Mouse (Mus musculus): ENCODE measurements at regions not wholly inside any gene's neighbourhood (a gene's known extent, or its start where the extent isn't known, plus 50 kb on each side); places are given as distances from the start of the nearest gene placed in this dataset.

GRCm38 (mm10) chr7:40670401-40670800 is 227.7 kb upstream of the Vstm2b start:
- no peaks in the 10 kb centered on the region for H3K27me3 ChIP-seq (replicated peaks)
- no peaks in the 10 kb centered on the region for H3K9me3 ChIP-seq
- no peak overlapping the region for H3K4me3 ChIP-seq
- H3K4me1 ChIP-seq = no peaks in the 10 kb centered on the region
- H3K9ac ChIP-seq = no peak overlapping the region
- no peaks in the 10 kb centered on the region for H3K36me3 ChIP-seq
- H3K4me2 ChIP-seq = no peak overlapping the region
- 87% methylated on average over 5 of the region's 5 CpGs for WGBS
- ATAC-seq (ENCODE audit: extremely low read depth, insufficient number of reproducible peaks, low FRiP score, low TSS enrichment) = no peak
- no peak overlapping the region for H3K27ac ChIP-seq (replicated peaks)

GRCm38 (mm10) chr7:40671068-40671467 is 227.1 kb upstream of the Vstm2b start:
- Histone ChIP-seq H3K9me3 (no peaks in the 10 kb centered on the region), H3K27me3 (replicated peaks) (no peaks in the 10 kb centered on the region), H3K9ac (no peak overlapping the region), H3K4me2 (no peak overlapping the region), H3K36me3 (no peaks in the 10 kb centered on the region), H3K27ac (replicated peaks) (no peak overlapping the region), H3K4me1 (no peaks in the 10 kb centered on the region), H3K4me3 (no peak overlapping the region)
- WGBS = 84% methylated on average over 4 of the region's 4 CpGs
- ATAC-seq (ENCODE audit: extremely low read depth, insufficient number of reproducible peaks, low FRiP score, low TSS enrichment) = no peak

GRCm38 (mm10) chr7:40672348-40672747 is 225.8 kb upstream of the Vstm2b start:
- ATAC-seq (ENCODE audit: extremely low read depth, insufficient number of reproducible peaks, low FRiP score, low TSS enrichment) = no peak
- Histone ChIP-seq H3K9ac (no peak overlapping the region), H3K9me3 (no peaks in the 10 kb centered on the region), H3K27ac (replicated peaks) (no peak overlapping the region), H3K4me1 (no peaks in the 10 kb centered on the region), H3K4me2 (no peak overlapping the region), H3K36me3 (no peaks in the 10 kb centered on the region), H3K4me3 (no peak overlapping the region), H3K27me3 (replicated peaks) (no peaks in the 10 kb centered on the region)
- WGBS = 74% methylated on average over 1 of the region's 1 CpGs

- no peak for ATAC-seq (ENCODE audit: extremely low read depth, insufficient number of reproducible peaks, low FRiP score, low TSS enrichment)
- 66% methylated on average over 3 of the region's 3 CpGs for WGBS
- no peaks in the 10 kb centered on the region for H3K36me3 ChIP-seq
- H3K27me3 ChIP-seq (replicated peaks) = no peaks in the 10 kb centered on the region
- H3K27ac ChIP-seq (replicated peaks) = no peak overlapping the region
- no peak overlapping the region for H3K4me2 ChIP-seq
- H3K4me1 ChIP-seq = no peaks in the 10 kb centered on the region
- H3K9me3 ChIP-seq = no peaks in the 10 kb centered on the region
- H3K4me3 ChIP-seq = no peak overlapping the region
- no peak overlapping the region for H3K9ac ChIP-seq
These were observed 223.7 kb upstream of the Vstm2b start for GRCm38 (mm10) chr7:40674397-40674796.

GRCm38 (mm10) chr7:40677601-40678000 is 220.5 kb upstream of the Vstm2b start:
- WGBS = 49% methylated on average over 2 of the region's 2 CpGs

GRCm38 (mm10) chr7:40680567-40680966 is 217.6 kb upstream of the Vstm2b start:
- Histone ChIP-seq H3K36me3 (no peaks in the 10 kb centered on the region), H3K4me2 (no peak overlapping the region), H3K27me3 (replicated peaks) (no peaks in the 10 kb centered on the region), H3K4me1 (no peaks in the 10 kb centered on the region), H3K4me3 (no peak overlapping the region), H3K9me3 (no peaks in the 10 kb centered on the region), H3K27ac (replicated peaks) (no peak overlapping the region), H3K9ac (no peak overlapping the region)
- WGBS = 60% methylated on average over 12 of the region's 12 CpGs
- ATAC-seq (ENCODE audit: extremely low read depth, insufficient number of reproducible peaks, low FRiP score, low TSS enrichment) = no peak

More at GRCm38 (mm10) chr7:40677601-40678000, 220.5 kb upstream of the Vstm2b start:
- Histone ChIP-seq H3K4me3 (no peak overlapping the region), H3K4me1 (no peaks in the 10 kb centered on the region), H3K27ac (replicated peaks) (no peak overlapping the region), H3K9ac (no peak overlapping the region), H3K36me3 (no peaks in the 10 kb centered on the region), H3K27me3 (replicated peaks) (no peaks in the 10 kb centered on the region), H3K9me3 (no peaks in the 10 kb centered on the region), H3K4me2 (no peak overlapping the region)
- no peak for ATAC-seq (ENCODE audit: extremely low read depth, insufficient number of reproducible peaks, low FRiP score, low TSS enrichment)

- Histone ChIP-seq H3K4me2 (no peak overlapping the region), H3K9me3 (no peaks in the 10 kb centered on the region), H3K27me3 (replicated peaks) (no peaks in the 10 kb centered on the region), H3K4me3 (no peak overlapping the region), H3K9ac (no peak overlapping the region), H3K36me3 (no peaks in the 10 kb centered on the region), H3K4me1 (no peaks in the 10 kb centered on the region), H3K27ac (replicated peaks) (no peak overlapping the region)
- 42% methylated on average over 6 of the region's 6 CpGs for WGBS
- no peak for ATAC-seq (ENCODE audit: extremely low read depth, insufficient number of reproducible peaks, low FRiP score, low TSS enrichment)
These were observed 217.1 kb upstream of the Vstm2b start for GRCm38 (mm10) chr7:40680993-40681392.

GRCm38 (mm10) chr7:40683176-40683575 is 215.0 kb upstream of the Vstm2b start:
- 65% methylated on average over 1 of the region's 1 CpGs for WGBS
- Histone ChIP-seq H3K4me3 (no peak overlapping the region), H3K27me3 (replicated peaks) (no peaks in the 10 kb centered on the region), H3K4me2 (no peak overlapping the region), H3K27ac (replicated peaks) (no peak overlapping the region), H3K9me3 (no peaks in the 10 kb centered on the region), H3K4me1 (no peaks in the 10 kb centered on the region), H3K9ac (no peak overlapping the region), H3K36me3 (no peaks in the 10 kb centered on the region)
- ATAC-seq (ENCODE audit: extremely low read depth, insufficient number of reproducible peaks, low FRiP score, low TSS enrichment) = no peak

- Histone ChIP-seq H3K4me2 (no peak overlapping the region), H3K27me3 (replicated peaks) (no peaks in the 10 kb centered on the region), H3K9me3 (no peaks in the 10 kb centered on the region), H3K4me1 (no peaks in the 10 kb centered on the region), H3K27ac (replicated peaks) (no peak overlapping the region), H3K36me3 (no peaks in the 10 kb centered on the region), H3K4me3 (no peak overlapping the region), H3K9ac (no peak overlapping the region)
- WGBS = 65% methylated on average over 3 of the region's 3 CpGs
- no peak for ATAC-seq (ENCODE audit: extremely low read depth, insufficient number of reproducible peaks, low FRiP score, low TSS enrichment)
These were observed 214.5 kb upstream of the Vstm2b start for GRCm38 (mm10) chr7:40683641-40684040.

GRCm38 (mm10) chr7:40687005-40687404 is 211.1 kb upstream of the Vstm2b start:
- H3K9ac ChIP-seq = no peak overlapping the region
- no peak overlapping the region for H3K4me2 ChIP-seq
- ATAC-seq (ENCODE audit: extremely low read depth, insufficient number of reproducible peaks, low FRiP score, low TSS enrichment) = no peak
- H3K27ac ChIP-seq (replicated peaks) = no peak overlapping the region
- H3K36me3 ChIP-seq = no peaks in the 10 kb centered on the region
- no peaks in the 10 kb centered on the region for H3K9me3 ChIP-seq
- no peaks in the 10 kb centered on the region for H3K27me3 ChIP-seq (replicated peaks)
- WGBS = 80% methylated on average over 3 of the region's 3 CpGs
- no peak overlapping the region for H3K4me3 ChIP-seq
- H3K4me1 ChIP-seq = no peaks in the 10 kb centered on the region

GRCm38 (mm10) chr7:40688546-40688945 is 209.6 kb upstream of the Vstm2b start:
- no peak overlapping the region for H3K4me2 ChIP-seq
- H3K4me3 ChIP-seq = no peak overlapping the region
- no peak overlapping the region for H3K27ac ChIP-seq (replicated peaks)
- H3K9ac ChIP-seq = no peak overlapping the region
- ATAC-seq (ENCODE audit: extremely low read depth, insufficient number of reproducible peaks, low FRiP score, low TSS enrichment) = no peak
- H3K4me1 ChIP-seq = no peaks in the 10 kb centered on the region
- H3K36me3 ChIP-seq = no peaks in the 10 kb centered on the region
- no peaks in the 10 kb centered on the region for H3K9me3 ChIP-seq
- H3K27me3 ChIP-seq (replicated peaks) = no peaks in the 10 kb centered on the region
- 49% methylated on average over 4 of the region's 4 CpGs for WGBS

- H3K9ac ChIP-seq = no peak overlapping the region
- no peaks in the 10 kb centered on the region for H3K27me3 ChIP-seq (replicated peaks)
- H3K27ac ChIP-seq (replicated peaks) = no peak overlapping the region
- H3K9me3 ChIP-seq = no peaks in the 10 kb centered on the region
- no peak overlapping the region for H3K4me2 ChIP-seq
- 65% methylated on average over 5 of the region's 5 CpGs for WGBS
- ATAC-seq (ENCODE audit: extremely low read depth, insufficient number of reproducible peaks, low FRiP score, low TSS enrichment) = no peak
- no peaks in the 10 kb centered on the region for H3K4me1 ChIP-seq
- no peak overlapping the region for H3K4me3 ChIP-seq
- no peaks in the 10 kb centered on the region for H3K36me3 ChIP-seq
These were observed 204.4 kb upstream of the Vstm2b start for GRCm38 (mm10) chr7:40693755-40694154.
